Mouse (Mus musculus) limb, embryonic 12.5 days (tissue): Measurements from ENCODE around the gene Bad. TPM values are rescaled to one million over a fixed set of nuclear protein-coding genes. Genes with fewer than 3 reads are reported as not detected.
A peak's percentile ranks its signal among the peaks of the same experiment; 100 is the strongest.
"Not testable (repeated sequence)": the region's sequence is repeated elsewhere in the genome, so short reads cannot be mapped to it uniquely, and the experiment has no call there.

ENCODE experiments used
- ATAC-seq: fragments of 200-750 bp; cut with Nextera tagmentation; 2 replicates; pipeline ENCODE4 v1.8.0; 2017; ENCODE audit warnings: low read depth, moderate TSS enrichment; ENCODE audit not compliant: insufficient number of reproducible peaks, insufficient read depth, low FRiP score, low TSS enrichment
- H3K27ac ChIP-seq: fragments of 300-500 bp; sonication (generic); 2 replicates; pipeline ENCODE4 v1.5.1; 2016; ENCODE audit warnings: mild to moderate bottlenecking, moderate library complexity
- H3K27me3 ChIP-seq: fragments of 300-500 bp; sonication (generic); 2 replicates; pipeline ENCODE4 v1.6.1; 2016; ENCODE audit warnings: mild to moderate bottlenecking, moderate library complexity
- H3K36me3 ChIP-seq: fragments of 300-500 bp; sonication (generic); 2 replicates; pipeline ENCODE4 v1.6.1; 2016; ENCODE audit warnings: mild to moderate bottlenecking, moderate library complexity
- H3K4me1 ChIP-seq: fragments of 300-500 bp; sonication (generic); replicated peaks from 2 replicates; pipeline ENCODE4 v1.6.1; 2016
- H3K4me2 ChIP-seq: fragments of 300-500 bp; sonication (generic); 2 replicates; pipeline ENCODE4 v1.6.1; 2016; ENCODE audit warnings: mild to moderate bottlenecking, moderate library complexity
- H3K4me3 ChIP-seq: fragments of 300-500 bp; sonication (generic); replicated peaks from 2 replicates; pipeline ENCODE4 v1.5.1; 2016; ENCODE audit warnings: mild to moderate bottlenecking
- H3K9ac ChIP-seq: fragments of 300-500 bp; sonication (generic); replicated peaks from 2 replicates; pipeline ENCODE4 v1.6.1; 2016; ENCODE audit warnings: mild to moderate bottlenecking, moderate library complexity
- H3K9me3 ChIP-seq: fragments of 300-500 bp; sonication (generic); 2 replicates; pipeline ENCODE4 v1.6.1; 2016; ENCODE audit warnings: mild to moderate bottlenecking, moderate library complexity
- WGBS: fragments of 180-500 bp; shearing (Covaris S2); methylation state at CpG from one replicate; pipeline ENCODE4 v1.1.7; 2016; 5-methylcytosine and 5-hydroxymethylcytosine counted together
- polyA plus RNA-seq: library from polyadenylated mRNA; unstranded; fragments of >200 nt; fragmentation: Nextera tagmentation; extraction: Ambion mirVana; gene quantifications from 2 replicates; pipeline ENCODE4 v1.2.1, GENCODE M21; 2016

The Bad gene
- 67.3 and 68.2 TPM in 2 replicates for polyA plus RNA-seq

DNA sequence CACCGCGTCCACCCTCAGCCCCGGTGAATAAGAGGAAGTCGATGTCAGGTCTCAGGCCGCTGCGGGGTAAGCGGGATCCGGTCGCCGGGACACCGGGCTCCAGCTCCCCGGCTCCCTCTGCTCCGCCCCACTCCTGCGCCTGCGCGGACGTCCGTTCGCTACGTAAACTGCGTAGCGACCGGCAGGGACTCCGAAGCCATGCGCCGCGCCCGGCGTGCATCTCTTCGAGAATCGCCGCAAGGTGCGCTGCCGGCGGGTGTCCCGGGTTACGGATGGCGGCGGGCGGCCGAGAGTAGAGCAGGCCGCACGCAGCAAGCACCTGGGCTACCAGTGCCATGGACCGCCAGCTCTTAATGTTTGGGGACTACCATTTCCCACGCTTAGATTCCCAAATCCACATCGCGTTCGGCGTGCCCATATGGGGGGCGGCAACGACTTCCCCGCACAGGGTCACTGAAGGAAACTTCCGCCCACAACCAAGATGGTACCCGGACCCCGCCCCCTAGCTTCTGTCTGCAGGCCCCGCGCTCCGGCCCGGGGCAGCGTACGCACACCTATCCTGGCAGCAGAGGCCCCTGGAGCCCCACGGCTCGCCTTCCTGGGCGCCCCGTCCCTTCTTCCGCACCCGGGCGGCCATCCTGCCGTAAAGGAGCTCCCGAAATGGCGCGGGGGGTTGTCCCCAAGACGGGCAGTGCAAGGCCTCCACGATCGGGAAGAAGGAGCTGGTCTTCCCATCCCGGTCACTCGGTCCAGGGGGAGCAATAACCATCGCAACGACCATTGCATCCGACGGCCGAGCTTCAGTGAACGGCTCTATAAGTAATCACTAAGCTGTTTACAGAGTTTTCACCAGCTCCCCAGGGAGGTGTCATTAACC is at the start of gene Bad:
Gene Bad (plus strand): TSS at position 490 of the 877 bp plus-strand sequence.
- Histone ChIP-seq H3K9ac (peak within 1 kb of the TSS; percentile 85), H3K27me3 (peaks cover 8% of the 10 kb centered on the region), H3K4me2 (peak within 1 kb of the TSS; percentile 98), H3K9me3 (no peaks in the 10 kb centered on the region), H3K4me1 (peaks cover 22% of the 10 kb centered on the region), H3K4me3 (peak within 1 kb of the TSS; percentile 78), H3K27ac (peak within 1 kb of the TSS; percentile 95), H3K36me3 (peaks cover 11% of the 10 kb centered on the region; the same call in 1 of the 2 replicates)
- peak; percentile 65 for ATAC-seq
- WGBS = under 1% methylated on average over 83 of the region's 83 CpGs

- WGBS = 48% methylated on average over 4 of the region's 4 CpGs
- Histone ChIP-seq H3K9ac (no peak overlapping the region), H3K36me3 (no peaks in the 10 kb centered on the region), H3K4me2 (no peak overlapping the region), H3K27ac (no peak overlapping the region), H3K9me3 (peaks cover 9% of the 10 kb centered on the region), H3K4me3 (no peak overlapping the region), H3K4me1 (no peaks in the 10 kb centered on the region), H3K27me3 (no peaks in the 10 kb centered on the region)
- no peak for ATAC-seq
These were observed 49.1 kb upstream of the Bad start for GRCm38 (mm10) chr19:6892512-6892911.

DNA sequence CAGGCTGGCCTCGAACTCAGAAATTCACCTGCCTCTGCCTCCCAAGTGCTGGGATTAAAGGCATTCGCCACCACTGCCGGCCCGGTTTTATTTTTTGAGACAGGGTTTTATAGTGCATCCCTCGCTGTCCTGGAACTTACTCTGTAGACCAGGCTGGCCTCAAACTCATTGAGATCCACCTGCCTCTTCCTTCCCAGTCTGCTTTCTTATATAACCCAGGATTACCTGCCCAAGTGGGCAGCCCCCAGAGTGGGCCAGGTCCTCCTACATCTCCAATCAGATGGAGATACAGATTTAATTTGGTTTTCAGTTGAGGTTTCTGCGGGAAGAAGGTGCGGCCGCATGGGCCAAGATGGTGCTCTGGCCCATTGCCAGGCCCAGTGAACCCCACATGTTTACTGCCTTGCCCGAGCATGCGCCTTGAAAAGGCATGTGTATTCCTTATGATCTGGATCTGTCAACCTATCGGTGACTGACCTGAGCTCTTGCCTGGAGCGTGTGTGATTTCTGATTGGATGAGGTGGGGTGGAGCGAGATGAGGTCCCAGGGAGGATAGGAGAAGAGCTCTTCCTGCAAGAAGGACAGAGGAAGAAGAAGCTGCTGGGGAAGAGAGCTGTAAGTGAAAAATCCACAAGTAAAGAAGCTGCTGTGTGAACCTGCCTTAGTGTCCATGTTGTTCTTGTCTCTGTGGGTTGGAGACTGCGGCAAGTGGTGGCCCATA is 47.8 kb upstream of the Bad start:
- 90% methylated on average over 14 of the region's 14 CpGs for WGBS

GRCm38 (mm10) chr19:6895608-6896305 is 45.9 kb upstream of the Bad start:
- peaks cover 18% of the 10 kb centered on the region for H3K9me3 ChIP-seq
- ATAC-seq, H3K36me3 ChIP-seq: not testable (repeated sequence)

More for the DNA sequence above, 47.8 kb upstream of the Bad start:
- no peak overlapping the region for H3K27ac ChIP-seq
- no peaks in the 10 kb centered on the region for H3K27me3 ChIP-seq
- no peak overlapping the region for H3K9ac ChIP-seq
- no peaks in the 10 kb centered on the region for H3K4me1 ChIP-seq
- ATAC-seq = no peak
- H3K9me3 ChIP-seq = peaks cover 9% of the 10 kb centered on the region
- H3K4me2 ChIP-seq = no peak overlapping the region
- no peaks in the 10 kb centered on the region for H3K36me3 ChIP-seq
- no peak overlapping the region for H3K4me3 ChIP-seq

GRCm38 (mm10) chr19:6899641-6900040 is 42.0 kb upstream of the Bad start:
- no peak overlapping the region for H3K4me2 ChIP-seq
- no peaks in the 10 kb centered on the region for H3K4me1 ChIP-seq
- H3K9me3 ChIP-seq = peaks cover 18% of the 10 kb centered on the region
- no peak overlapping the region for H3K4me3 ChIP-seq
- ATAC-seq = no peak
- H3K27me3 ChIP-seq = no peaks in the 10 kb centered on the region
- WGBS = 84% methylated on average over 4 of the region's 4 CpGs
- no peak overlapping the region for H3K9ac ChIP-seq
- no peak overlapping the region for H3K27ac ChIP-seq
- peaks cover 8% of the 10 kb centered on the region; the same call in 1 of the 2 replicates for H3K36me3 ChIP-seq

More at GRCm38 (mm10) chr19:6895608-6896305, 45.9 kb upstream of the Bad start:
- not testable (repeated sequence) for H3K27me3 ChIP-seq, H3K4me1 ChIP-seq, H3K4me2 ChIP-seq, H3K9ac ChIP-seq, H3K4me3 ChIP-seq, H3K27ac ChIP-seq
- 92% methylated on average over 18 of the region's 18 CpGs for WGBS

- no peak overlapping the region for H3K27ac ChIP-seq
- no peak overlapping the region for H3K4me3 ChIP-seq
- no peaks in the 10 kb centered on the region for H3K27me3 ChIP-seq
- no peak overlapping the region for H3K4me2 ChIP-seq
- H3K36me3 ChIP-seq = peaks cover 33% of the 10 kb centered on the region
- 71% methylated on average over 1 of the region's 1 CpGs for WGBS
- 0 out of 2 replicates have a peak, but pooled peaks cover 10% of the 10 kb centered on the region for H3K9me3 ChIP-seq
- ATAC-seq = no peak
- H3K4me1 ChIP-seq = peaks cover 2% of the 10 kb centered on the region
- H3K9ac ChIP-seq = no peak overlapping the region
These were observed 38.6 kb upstream of the Bad start for GRCm38 (mm10) chr19:6903031-6903430.

- Histone ChIP-seq H3K4me1 (peaks cover 12% of the 10 kb centered on the region), H3K9ac (no peak overlapping the region), H3K27ac (no peak overlapping the region), H3K36me3 (peaks cover 33% of the 10 kb centered on the region), H3K4me2 (no peak overlapping the region), H3K9me3 (0 out of 2 replicates have a peak, but pooled peaks cover 5% of the 10 kb centered on the region), H3K4me3 (no peak overlapping the region), H3K27me3 (no peaks in the 10 kb centered on the region)
- 83% methylated on average over 2 of the region's 2 CpGs for WGBS
- ATAC-seq = no peak
These were observed 36.8 kb upstream of the Bad start for GRCm38 (mm10) chr19:6904846-6905245.

DNA sequence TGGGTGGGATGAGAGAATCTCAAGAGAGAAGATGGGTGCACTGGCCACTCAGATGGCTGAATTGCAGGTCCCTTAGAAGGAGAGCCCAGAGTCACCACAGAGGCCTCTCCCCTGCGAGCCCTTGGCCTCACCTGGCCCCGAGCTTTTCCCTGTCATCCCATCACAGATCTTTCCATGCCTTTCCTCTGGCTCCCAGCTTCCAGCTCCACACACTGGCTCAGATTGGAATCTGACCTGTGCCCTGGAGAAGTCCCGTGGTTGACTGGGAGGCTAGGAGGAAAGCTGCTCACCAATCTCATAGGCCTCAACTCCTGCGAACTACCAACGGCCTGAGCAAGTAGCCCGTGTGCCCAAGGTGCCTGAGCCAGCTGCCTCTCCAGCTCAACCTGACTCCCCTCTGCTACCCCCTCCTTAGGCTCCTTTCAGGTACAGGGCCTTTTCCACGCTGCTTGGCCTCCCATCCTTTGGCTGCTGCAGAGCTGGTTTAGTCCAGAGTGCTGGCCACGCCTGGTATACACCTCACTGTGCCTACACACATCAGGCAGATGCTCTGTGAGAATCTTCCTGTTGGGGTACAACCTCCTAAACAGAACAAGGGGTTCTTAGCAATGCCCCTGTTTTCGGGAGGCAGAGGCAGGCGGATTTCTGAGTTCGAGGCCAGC is 36.0 kb upstream of the Bad start:
- Histone ChIP-seq H3K27ac (no peak overlapping the region), H3K4me1 (peaks cover 12% of the 10 kb centered on the region), H3K27me3 (no peaks in the 10 kb centered on the region), H3K36me3 (peaks cover 33% of the 10 kb centered on the region), H3K9me3 (no peaks in the 10 kb centered on the region), H3K4me2 (no peak overlapping the region), H3K9ac (no peak overlapping the region), H3K4me3 (no peak overlapping the region)
- ATAC-seq = no peak
- whole genome bisulfite sequencing = 92% methylated on average over 11 of the region's 11 CpGs

GRCm38 (mm10) chr19:6906199-6906598 is 35.5 kb upstream of the Bad start:
- no peak overlapping the region for H3K4me2 ChIP-seq
- H3K27ac ChIP-seq = no peak overlapping the region
- no peak for ATAC-seq
- H3K27me3 ChIP-seq = no peaks in the 10 kb centered on the region
- H3K9me3 ChIP-seq = no peaks in the 10 kb centered on the region
- peaks cover 16% of the 10 kb centered on the region for H3K4me1 ChIP-seq
- 84% methylated on average over 3 of the region's 3 CpGs for WGBS
- peaks cover 36% of the 10 kb centered on the region for H3K36me3 ChIP-seq
- H3K4me3 ChIP-seq = no peak overlapping the region
- no peak overlapping the region for H3K9ac ChIP-seq

GRCm38 (mm10) chr19:6907094-6907493 is 34.6 kb upstream of the Bad start:
- Histone ChIP-seq H3K27me3 (no peaks in the 10 kb centered on the region), H3K4me2 (no peak overlapping the region), H3K27ac (no peak overlapping the region), H3K9me3 (no peaks in the 10 kb centered on the region), H3K4me3 (no peak overlapping the region), H3K9ac (no peak overlapping the region), H3K4me1 (peaks cover 20% of the 10 kb centered on the region), H3K36me3 (peaks cover 45% of the 10 kb centered on the region)
- WGBS = 94% methylated on average over 8 of the region's 8 CpGs
- no peak for ATAC-seq
